Comparison of ENCODE assay signal across 13 mouse cellular contexts in the genomic region with DNA sequence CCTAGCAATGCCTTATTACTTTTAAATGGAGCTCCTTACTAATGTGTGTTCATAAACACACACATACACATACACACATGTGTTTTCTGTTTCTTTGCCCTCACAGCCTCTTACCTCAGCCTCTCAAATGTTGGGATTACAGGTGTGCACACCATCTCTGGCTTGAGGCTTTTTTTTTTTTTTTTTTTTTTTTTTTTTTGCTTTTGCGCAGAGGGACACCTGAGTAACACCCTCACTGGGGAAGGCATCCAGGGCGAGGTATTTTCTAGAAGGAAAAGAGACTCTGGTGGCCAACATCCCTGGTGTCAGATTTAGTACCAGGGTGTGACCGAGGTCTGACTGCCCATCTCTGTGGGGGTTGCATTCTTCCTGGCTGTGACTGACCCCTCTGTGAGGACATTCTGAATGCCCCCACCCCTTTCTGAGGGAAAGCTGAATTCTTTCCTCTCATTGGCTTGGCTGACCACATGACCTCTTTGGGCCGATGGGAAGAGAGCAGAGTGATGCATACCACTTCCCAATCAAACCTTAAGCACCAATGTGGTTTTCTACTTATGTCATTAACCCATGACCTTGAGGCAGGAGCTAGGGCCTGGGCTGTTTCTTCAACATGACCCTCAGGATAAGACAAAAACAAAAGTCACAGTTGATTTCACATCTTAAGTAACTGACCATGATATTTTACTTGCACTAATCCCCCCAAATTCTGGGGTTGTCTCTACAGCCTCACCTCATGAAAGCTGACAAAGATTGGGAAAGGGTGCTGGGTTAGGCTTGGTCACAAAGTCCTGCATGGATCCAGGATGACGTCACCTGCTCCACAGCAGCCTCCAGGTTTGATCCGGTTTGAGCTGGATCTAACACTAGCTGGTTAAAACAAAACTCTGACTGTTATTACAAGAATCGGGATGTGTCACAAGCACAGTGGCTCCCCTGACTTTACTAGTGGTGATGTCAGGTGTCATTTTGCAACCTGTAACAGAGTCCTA. TPM values are rescaled to one million over a fixed set of nuclear protein-coding genes. Genes with fewer than 3 reads are reported as not detected.
DNase-seq lines count a peak whose midpoint lies in the region; ATAC-seq lines count a peak whose summit lies in the region.
"Had no signal": no experiment of that assay in that cellular context is flagged by ENCODE, and none has a peak within 500 bp of the region (broad histone marks: within the 10 kb centered on the region; RNA-seq: fewer than 3 reads in every experiment).

No protein-coding gene starts in this region.

- no peak overlapping the region; the same call in 1 of the 2 replicates for H3K9ac ChIP-seq in heart, embryonic 11.5 days (ENCODE audit: low read depth, low read length)
- H3K9ac ChIP-seq in kidney, embryonic 15.5 days = no peak overlapping the region
- H3K9ac ChIP-seq in liver, embryonic 16.5 days (ENCODE audit: low read depth, low read length) = peak overlapping the region; percentile 33; the same call in 1 of the 2 replicates
- H3K9ac ChIP-seq in midbrain, embryonic 16.5 days (ENCODE audit: low read depth, low read length) = no peak overlapping the region
- H3K9ac ChIP-seq: embryonic facial prominence, embryonic 12.5 days had no signal

- no peaks in the 10 kb centered on the region for H3K36me3 ChIP-seq in heart, embryonic 11.5 days (ENCODE audit: control insufficient read depth, insufficient read depth, low read length)
- H3K36me3 ChIP-seq in kidney, embryonic 15.5 days = no peaks in the 10 kb centered on the region
- H3K36me3 ChIP-seq in liver, embryonic 16.5 days (ENCODE audit: control insufficient read depth, insufficient read depth) = no peaks in the 10 kb centered on the region
- no peaks in the 10 kb centered on the region for H3K36me3 ChIP-seq in midbrain, embryonic 16.5 days (ENCODE audit: control insufficient read depth, insufficient read depth, low read length)
- H3K36me3 ChIP-seq: embryonic facial prominence, embryonic 12.5 days had no signal

- no peak overlapping the region for H3K4me3 ChIP-seq in heart, embryonic 11.5 days (ENCODE audit: low read depth, low read length)
- no peak overlapping the region for H3K4me3 ChIP-seq in kidney, embryonic 15.5 days (replicated peaks)
- no peak overlapping the region for H3K4me3 ChIP-seq in liver, embryonic 16.5 days (ENCODE audit: low read depth, low read length)
- H3K4me3 ChIP-seq in midbrain, embryonic 16.5 days (ENCODE audit: low read depth, low read length) = no peak overlapping the region
- H3K4me3 ChIP-seq: embryonic facial prominence, embryonic 12.5 days had no signal

- H3K9me3 ChIP-seq in heart, embryonic 11.5 days (replicated peaks; ENCODE audit: control insufficient read depth, low read length) = no peaks in the 10 kb centered on the region
- no peaks in the 10 kb centered on the region for H3K9me3 ChIP-seq in kidney, embryonic 15.5 days (replicated peaks)
- no peaks in the 10 kb centered on the region for H3K9me3 ChIP-seq in liver, embryonic 16.5 days (replicated peaks; ENCODE audit: control insufficient read depth, low read length)
- no peaks in the 10 kb centered on the region for H3K9me3 ChIP-seq in midbrain, embryonic 16.5 days (replicated peaks; ENCODE audit: control insufficient read depth, low read length, poor library complexity, severe bottlenecking)
- H3K9me3 ChIP-seq: embryonic facial prominence, embryonic 12.5 days had no signal

- 63% methylated on average over 7 of the region's 7 CpGs for WGBS in heart, embryonic 11.5 days (ENCODE audit: insufficient replicate concordance)
- WGBS in kidney, embryonic 15.5 days = 39% methylated on average over 7 of the region's 7 CpGs
- 67% methylated on average over 7 of the region's 7 CpGs for WGBS in liver, embryonic 16.5 days (ENCODE audit: insufficient replicate concordance)
- WGBS in midbrain, embryonic 16.5 days = 62% methylated on average over 7 of the region's 7 CpGs

- H3K4me1 ChIP-seq in heart, embryonic 11.5 days (ENCODE audit: control insufficient read depth, insufficient read depth, low read length) = peaks cover 27% of the 10 kb centered on the region
- H3K4me1 ChIP-seq in kidney, embryonic 15.5 days = peaks cover 22% of the 10 kb centered on the region
- H3K4me1 ChIP-seq in liver, embryonic 16.5 days (ENCODE audit: control insufficient read depth, low read depth, low read length) = peaks cover 47% of the 10 kb centered on the region
- peaks cover 3% of the 10 kb centered on the region; the same call in 1 of the 2 replicates for H3K4me1 ChIP-seq in midbrain, embryonic 16.5 days (ENCODE audit: control insufficient read depth, insufficient read depth, low read length)

- 0 out of 2 replicates have a peak, but pooled peaks cover 2% of the 10 kb centered on the region for H3K27me3 ChIP-seq in heart, embryonic 11.5 days (ENCODE audit: control insufficient read depth, insufficient read depth, low read length)
- H3K27me3 ChIP-seq in kidney, embryonic 15.5 days = no peaks in the 10 kb centered on the region
- no peaks in the 10 kb centered on the region for H3K27me3 ChIP-seq in liver, embryonic 16.5 days (ENCODE audit: control insufficient read depth, insufficient read depth, low read depth, low read length)
- no peaks in the 10 kb centered on the region for H3K27me3 ChIP-seq in midbrain, embryonic 16.5 days (ENCODE audit: control insufficient read depth, insufficient read depth, low read depth, low read length)
- H3K27me3 ChIP-seq: embryonic facial prominence, embryonic 12.5 days had no signal

- no peak overlapping the region for H3K4me2 ChIP-seq in heart, embryonic 11.5 days
- H3K4me2 ChIP-seq in kidney, embryonic 15.5 days = no peak overlapping the region
- no peak overlapping the region for H3K4me2 ChIP-seq in liver, embryonic 16.5 days (ENCODE audit: low read depth, low read length)
- no peak overlapping the region for H3K4me2 ChIP-seq in midbrain, embryonic 16.5 days (ENCODE audit: low read length)
- H3K4me2 ChIP-seq: embryonic facial prominence, embryonic 12.5 days had no signal

- no peak for ATAC-seq in heart, embryonic 11.5 days (replicated peaks; ENCODE audit: insufficient number of reproducible peaks, low FRiP score, low TSS enrichment)
- ATAC-seq in kidney, embryonic 15.5 days (replicated peaks; ENCODE audit: low FRiP score) = peak; percentile 73
- ATAC-seq in liver, embryonic 16.5 days (ENCODE audit: low read depth) = peak; percentile 25
- no peak for ATAC-seq in midbrain, embryonic 16.5 days
- ATAC-seq: activated CD4-positive, CD25-positive, alpha-beta regulatory T cell, adult 4 months; forebrain, embryonic 14.5 days; hindbrain, postnatal 0 days had no signal

- 0 out of 2 replicates have a peak overlapping the region, but pooled peaks have one; percentile 75 for H3K27ac ChIP-seq in heart, embryonic 11.5 days (ENCODE audit: low read depth, low read length)
- H3K27ac ChIP-seq in kidney, embryonic 15.5 days = no peak overlapping the region
- peak overlapping the region; percentile 83 for H3K27ac ChIP-seq in liver, embryonic 16.5 days (ENCODE audit: low read length)
- H3K27ac ChIP-seq in midbrain, embryonic 16.5 days (ENCODE audit: low read length) = no peak overlapping the region
- H3K27ac ChIP-seq: embryonic facial prominence, embryonic 12.5 days; hindbrain, postnatal 0 days had no signal

- no peak for DNase-seq in heart, postnatal 4 days
- DNase-seq in R1 (ENCODE audit: low read depth, low spot score) = peak; percentile 74
- no peak for DNase-seq in adrenal gland, adult 18-20 months (ENCODE audit: low spot score in 2 of 2)
- no peak for DNase-seq in cerebellum, postnatal 10 days
- DNase-seq: lung, postnatal 10 days had no signal

RNA-seq across cellular contexts. Expression of a gene that starts 43.6 kb away (rescaled TPM):
- 46.9 and 49.3 TPM in 2 replicates for polyA plus RNA-seq in heart, embryonic 11.5 days (2014; fragmentation: Nextera tagmentation; extraction: Ambion mirVana)
- total RNA-seq in heart, postnatal 4 days (2021) = 10 to 100 TPM; 31.3 to 34.4 TPM
- polyA plus RNA-seq in kidney, embryonic 15.5 days (2015; fragmentation: Nextera tagmentation; extraction: Ambion mirVana) = 28.1 and 30.2 TPM in 2 replicates
- polyA plus RNA-seq in liver, embryonic 16.5 days (2015; fragmentation: Nextera tagmentation; extraction: Ambion mirVana) = 39.4 and 39.6 TPM in 2 replicates
- total RNA-seq in adrenal gland, adult 18-20 months (2021) = 10 to 100 TPM; 14.1 to 19.4 TPM
- polyA plus RNA-seq in midbrain, embryonic 16.5 days (2015; fragmentation: Nextera tagmentation; extraction: Ambion mirVana) = 64.5 and 67.6 TPM in 2 replicates

RNA-seq across cellular contexts. Expression of a gene that starts 54.9 kb away (rescaled TPM):
- polyA plus RNA-seq in heart, embryonic 11.5 days (2014; fragmentation: Nextera tagmentation; extraction: Ambion mirVana) = 59.9 and 67.0 TPM in 2 replicates
- total RNA-seq in heart, postnatal 4 days (2021) = 10 to 100 TPM; 37.8 to 45.4 TPM
- polyA plus RNA-seq in kidney, embryonic 15.5 days (2015; fragmentation: Nextera tagmentation; extraction: Ambion mirVana) = 46.4 and 49.5 TPM in 2 replicates
- polyA plus RNA-seq in liver, embryonic 16.5 days (2015; fragmentation: Nextera tagmentation; extraction: Ambion mirVana) = 24.6 and 27.2 TPM in 2 replicates
- total RNA-seq in adrenal gland, adult 18-20 months (2021) = under 1 TPM; 0.64 to 0.99 TPM
- polyA plus RNA-seq in midbrain, embryonic 16.5 days (2015; fragmentation: Nextera tagmentation; extraction: Ambion mirVana) = 6.5 and 7.9 TPM in 2 replicates

Comparison
In these comparisons a context has a peak if more than half of its experiments do, and no peak if none do; other contexts are left out.
1. ATAC-seq: peak in kidney, embryonic 15.5 days (single experiment) and liver, embryonic 16.5 days (single experiment); none in heart, embryonic 11.5 days (single experiment) and midbrain, embryonic 16.5 days (single experiment).
2. H3K27ac ChIP-seq: peak in heart, embryonic 11.5 days (single experiment) and liver, embryonic 16.5 days (single experiment); none in kidney, embryonic 15.5 days (single experiment) and midbrain, embryonic 16.5 days (single experiment).